Mouse (Mus musculus) hindbrain, embryonic 16.5 days (tissue): Measurements from ENCODE around the gene Cwf19l1. TPM values are rescaled to one million over a fixed set of nuclear protein-coding genes. Genes with fewer than 3 reads are reported as not detected.
"Not testable (repeated sequence)": the region's sequence is repeated elsewhere in the genome, so short reads cannot be mapped to it uniquely, and the experiment has no call there.

Experiments
- ATAC-seq: fragments of 200-750 bp; cut with Nextera tagmentation; 2 replicates; pipeline ENCODE4 v1.8.0; 2017; ENCODE audit warnings: moderate TSS enrichment, moderate library complexity
- H3K27ac ChIP-seq: fragments of 300-500 bp; sonication (generic); 2 replicates; pipeline ENCODE4 v1.5.1; 2014; ENCODE audit warnings: low read depth, mild to moderate bottlenecking, control low read depth, low read length, moderate library complexity
- H3K27me3 ChIP-seq: fragments of 300-500 bp; sonication (generic); replicated peaks from 2 replicates; pipeline ENCODE4 v1.6.1; 2014; ENCODE audit warnings: low read length; ENCODE audit not compliant: control insufficient read depth, insufficient read depth
- H3K36me3 ChIP-seq: fragments of 300-500 bp; sonication (generic); 2 replicates; pipeline ENCODE4 v1.6.1; 2014; ENCODE audit warnings: mild to moderate bottlenecking, low read length, moderate library complexity, mixed read lengths; ENCODE audit not compliant: control insufficient read depth, insufficient read depth
- H3K4me1 ChIP-seq: fragments of 300-500 bp; sonication (generic); 2 replicates; pipeline ENCODE4 v1.6.1; 2014; ENCODE audit warnings: low read depth, low read length; ENCODE audit not compliant: control insufficient read depth, insufficient read depth
- H3K4me2 ChIP-seq: fragments of 300-500 bp; sonication (generic); 2 replicates; pipeline ENCODE4 v1.6.1; 2014; ENCODE audit warnings: mild to moderate bottlenecking, low read length, control low read depth, moderate library complexity
- H3K4me3 ChIP-seq: fragments of 300-500 bp; sonication (generic); 2 replicates; pipeline ENCODE4 v1.5.1; 2014; ENCODE audit warnings: mild to moderate bottlenecking, low read length, control low read depth, moderate library complexity
- H3K9ac ChIP-seq: fragments of 300-500 bp; sonication (generic); 2 replicates; pipeline ENCODE4 v1.6.1; 2014; ENCODE audit warnings: low read depth, mild to moderate bottlenecking, control low read depth, low read length, moderate library complexity
- H3K9me3 ChIP-seq: fragments of 300-500 bp; sonication (generic); 2 replicates; pipeline ENCODE4 v1.6.1; 2014; ENCODE audit warnings: mild to moderate bottlenecking, low read length, moderate library complexity; ENCODE audit not compliant: control insufficient read depth
- WGBS: fragments of 180-500 bp; shearing (Covaris S2); extraction: QIAGEN DNeasy Blood & Tissue Kit; methylation state at CpG from one replicate; pipeline ENCODE4 v1.1.7; 2014; 5-methylcytosine and 5-hydroxymethylcytosine counted together
- polyA plus RNA-seq: library from polyadenylated mRNA; unstranded; fragments of >200 nt; fragmentation: Nextera tagmentation; extraction: Ambion mirVana; gene quantifications from 2 replicates; pipeline ENCODE4 v1.2.1, GENCODE M21; 2015

Gene Cwf19l1
- polyA plus RNA-seq, 1 experiment from 2014 or later = 28.0 TPM

DNA sequence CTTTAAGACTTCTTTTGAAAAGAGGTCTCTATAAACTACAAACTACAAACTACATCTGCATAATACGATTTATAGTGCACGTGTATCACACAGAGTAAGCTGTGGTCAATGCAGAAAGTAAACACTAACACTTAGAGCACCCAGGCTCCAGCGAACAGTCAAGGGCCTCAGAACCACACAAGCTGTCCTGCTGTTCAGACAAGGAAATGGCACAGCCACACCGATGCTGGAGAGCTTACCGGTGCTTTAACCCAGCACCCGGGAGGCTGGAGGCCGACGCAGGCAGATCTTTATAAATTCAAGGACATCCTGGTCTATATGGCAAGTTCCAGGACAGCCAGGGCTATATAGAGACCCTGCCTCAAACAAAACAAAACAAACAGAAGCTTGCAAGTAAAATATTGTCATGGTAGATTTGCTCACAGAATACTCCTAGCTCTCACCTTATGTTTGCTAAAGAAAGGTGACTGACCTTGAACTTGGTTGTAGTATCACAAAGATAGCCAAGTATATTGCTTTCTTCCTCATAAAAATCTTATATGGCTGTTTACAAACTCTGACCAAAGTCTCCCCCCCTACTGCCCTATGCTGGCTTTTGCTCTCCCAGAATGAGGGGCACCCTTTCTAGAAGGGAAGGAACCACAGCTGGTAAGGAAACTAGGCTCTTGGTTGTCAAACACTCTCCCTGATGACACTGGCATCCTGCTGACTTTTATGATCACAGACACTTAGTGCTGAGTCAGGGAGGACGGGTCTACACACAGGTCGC lies 7.8 kb downstream of the Cwf19l1 start:
- no peaks in the 10 kb centered on the region for H3K4me1 ChIP-seq
- no peaks in the 10 kb centered on the region for H3K9me3 ChIP-seq
- H3K9ac ChIP-seq = no peak overlapping the region
- no peak overlapping the region for H3K27ac ChIP-seq
- 91% methylated on average over 10 of the region's 10 CpGs for WGBS
- no peaks in the 10 kb centered on the region for H3K27me3 ChIP-seq
- H3K4me3 ChIP-seq = no peak overlapping the region
- H3K36me3 ChIP-seq = peaks cover 35% of the 10 kb centered on the region
- no peak overlapping the region for H3K4me2 ChIP-seq
- no peak for ATAC-seq

DNA sequence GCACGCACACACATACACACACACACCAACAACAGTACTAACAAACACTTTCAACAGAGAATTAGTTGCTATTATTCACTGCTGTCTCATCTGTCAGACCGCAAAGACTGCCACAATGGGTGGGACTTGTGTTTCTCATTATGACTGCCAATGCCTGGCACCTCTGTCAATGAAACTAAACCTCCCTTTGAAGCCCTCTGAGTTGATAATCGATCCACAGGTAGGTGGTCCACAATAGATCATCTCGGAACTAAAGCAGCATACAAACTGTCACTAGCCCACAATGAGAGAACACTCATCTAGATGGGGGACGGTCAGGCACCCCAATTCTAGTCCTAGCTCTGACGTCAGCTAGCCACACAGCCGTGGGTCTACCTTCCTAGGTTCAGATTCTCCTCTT lies 14.5 kb downstream of the Cwf19l1 start:
- Histone ChIP-seq H3K36me3 (peaks cover 18% of the 10 kb centered on the region), H3K9me3 (no peaks in the 10 kb centered on the region), H3K27me3 (no peaks in the 10 kb centered on the region), H3K27ac (no peak overlapping the region), H3K4me3 (no peak overlapping the region), H3K4me1 (no peaks in the 10 kb centered on the region), H3K9ac (no peak overlapping the region), H3K4me2 (no peak overlapping the region)
- ATAC-seq = no peak
- 88% methylated on average over 7 of the region's 7 CpGs for WGBS

GRCm38 (mm10) chr19:44120686-44121085 lies 15.0 kb downstream of the Cwf19l1 start:
- not testable (repeated sequence) for H3K9me3 ChIP-seq, H3K27ac ChIP-seq, H3K4me2 ChIP-seq, H3K27me3 ChIP-seq, H3K4me1 ChIP-seq, H3K4me3 ChIP-seq, ATAC-seq, H3K9ac ChIP-seq
- H3K36me3 ChIP-seq = peaks cover 18% of the 10 kb centered on the region
- WGBS = 91% methylated on average over 7 of the region's 9 CpGs

- H3K36me3 ChIP-seq = peaks cover 19% of the 10 kb centered on the region
These were observed 17.9 kb downstream of the Cwf19l1 start for GRCm38 (mm10) chr19:44117793-44118192.

GRCm38 (mm10) chr19:44111706-44112105 lies 24.0 kb downstream of the Cwf19l1 start:
- Histone ChIP-seq H3K27ac (no peak overlapping the region), H3K9ac (no peak overlapping the region), H3K4me2 (no peak overlapping the region), H3K27me3 (no peaks in the 10 kb centered on the region), H3K4me3 (no peak overlapping the region), H3K36me3 (peaks cover 24% of the 10 kb centered on the region), H3K4me1 (peaks cover 4% of the 10 kb centered on the region), H3K9me3 (no peaks in the 10 kb centered on the region)
- WGBS = 47% methylated on average over 7 of the region's 7 CpGs
- no peak for ATAC-seq

More at GRCm38 (mm10) chr19:44117793-44118192, 17.9 kb downstream of the Cwf19l1 start:
- H3K27me3 ChIP-seq = no peaks in the 10 kb centered on the region
- no peak overlapping the region for H3K4me2 ChIP-seq
- ATAC-seq = no peak
- no peak overlapping the region for H3K9ac ChIP-seq
- H3K27ac ChIP-seq = no peak overlapping the region
- H3K4me3 ChIP-seq = no peak overlapping the region
- H3K4me1 ChIP-seq = no peaks in the 10 kb centered on the region
- no peaks in the 10 kb centered on the region for H3K9me3 ChIP-seq

- H3K36me3 ChIP-seq = peaks cover 24% of the 10 kb centered on the region
- no peaks in the 10 kb centered on the region for H3K9me3 ChIP-seq
- no peak overlapping the region for H3K4me2 ChIP-seq
- H3K4me3 ChIP-seq = no peak overlapping the region
- H3K27me3 ChIP-seq = no peaks in the 10 kb centered on the region
- no peak overlapping the region for H3K9ac ChIP-seq
- WGBS = 91% methylated on average over 8 of the region's 9 CpGs
- no peak overlapping the region for H3K27ac ChIP-seq
- peaks cover 16% of the 10 kb centered on the region for H3K4me1 ChIP-seq
- no peak for ATAC-seq
These were observed 25.3 kb downstream of the Cwf19l1 start for GRCm38 (mm10) chr19:44110356-44110755.

DNA sequence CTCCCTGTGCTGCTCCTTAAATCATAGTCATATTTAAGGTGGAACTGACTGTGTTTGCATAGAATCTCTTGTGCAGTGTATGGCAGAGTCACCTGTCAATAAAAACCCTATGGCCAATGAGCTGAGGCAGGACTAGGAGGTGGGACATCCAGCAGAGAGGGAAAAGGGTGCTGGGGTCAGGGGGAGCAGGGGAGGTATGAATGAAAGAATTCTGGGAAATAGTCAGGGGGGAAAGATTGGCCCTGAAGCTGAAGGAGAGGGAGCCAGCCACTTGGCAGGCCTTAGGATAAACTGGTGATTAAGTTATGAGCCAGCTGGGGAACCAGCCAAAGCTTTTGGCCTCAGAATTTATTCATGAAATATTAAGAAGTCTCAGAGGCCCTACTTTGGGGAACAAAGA lies 26.7 kb downstream of the Cwf19l1 start:
- peaks cover 19% of the 10 kb centered on the region for H3K36me3 ChIP-seq
- H3K9ac ChIP-seq = no peak overlapping the region

GRCm38 (mm10) chr19:44107661-44108521 lies 27.8 kb downstream of the Cwf19l1 start:
- no peaks in the 10 kb centered on the region for H3K27me3 ChIP-seq
- peak overlapping the region; percentile 93 for H3K4me2 ChIP-seq
- WGBS = 30% methylated on average over 22 of the region's 22 CpGs
- H3K4me1 ChIP-seq = peaks cover 16% of the 10 kb centered on the region
- no peak overlapping the region for H3K27ac ChIP-seq
- no peaks in the 10 kb centered on the region for H3K9me3 ChIP-seq
- peak; percentile 40 for ATAC-seq
- peak overlapping the region; percentile 47 for H3K9ac ChIP-seq
- H3K4me3 ChIP-seq = peak overlapping the region; percentile 99
- peaks cover 8% of the 10 kb centered on the region for H3K36me3 ChIP-seq

More for the DNA sequence above, 26.7 kb downstream of the Cwf19l1 start:
- no peaks in the 10 kb centered on the region for H3K9me3 ChIP-seq
- H3K27ac ChIP-seq = no peak overlapping the region
- no peaks in the 10 kb centered on the region for H3K27me3 ChIP-seq
- no peak overlapping the region for H3K4me2 ChIP-seq
- no peak for ATAC-seq
- no peak overlapping the region for H3K4me3 ChIP-seq
- H3K4me1 ChIP-seq = peaks cover 16% of the 10 kb centered on the region
